Mouse (Mus musculus): ENCODE measurements around the gene Pou2f3.
A peak's percentile ranks its signal among the peaks of the same experiment; 100 is the strongest.

Pou2f3 gene

GRCm38 (mm10) chr9:43231805-43232204 is 21.6 kb upstream of the Pou2f3 start:
- no peak for DNase-seq (ENCODE audit: low spot score in 2 of 2)

- DNase-seq (ENCODE audit: low spot score in 2 of 2) = no peak
Observed at GRCm38 (mm10) chr9:43230886-43231285, 20.7 kb upstream of the Pou2f3 start.

GRCm38 (mm10) chr9:43229962-43230361 is 19.8 kb upstream of the Pou2f3 start:
- no peak for DNase-seq (ENCODE audit: low spot score in 2 of 2)

- no peak for DNase-seq (ENCODE audit: low spot score in 2 of 2)
Observed at GRCm38 (mm10) chr9:43229398-43229895, 19.3 kb upstream of the Pou2f3 start.

GRCm38 (mm10) chr9:43228745-43229144 is 18.6 kb upstream of the Pou2f3 start:
- no peak for DNase-seq (ENCODE audit: low spot score in 2 of 2)

GRCm38 (mm10) chr9:43227626-43228025 is 17.5 kb upstream of the Pou2f3 start:
- no peak for DNase-seq (ENCODE audit: low spot score in 2 of 2)

- no peak for DNase-seq (ENCODE audit: low spot score in 2 of 2)
Observed at GRCm38 (mm10) chr9:43226573-43227160, 16.5 kb upstream of the Pou2f3 start.

GRCm38 (mm10) chr9:43225481-43225880 is 15.3 kb upstream of the Pou2f3 start:
- DNase-seq (ENCODE audit: low spot score in 2 of 2) = no peak

GRCm38 (mm10) chr9:43224771-43225355 is 14.7 kb upstream of the Pou2f3 start:
- DNase-seq (ENCODE audit: low spot score in 2 of 2) = no peak

- DNase-seq (ENCODE audit: low spot score in 2 of 2) = no peak
Observed at GRCm38 (mm10) chr9:43222429-43222715, 12.2 kb upstream of the Pou2f3 start.

GRCm38 (mm10) chr9:43221643-43222428 is 11.7 kb upstream of the Pou2f3 start:
- DNase-seq (ENCODE audit: low spot score in 2 of 2) = peak; percentile 79 to 92

GRCm38 (mm10) chr9:43210771-43211450 is 742 bp upstream of the Pou2f3 start:
- DNase-seq (ENCODE audit: low spot score in 2 of 2) = no peak

- no peak for DNase-seq (ENCODE audit: low spot score in 2 of 2)
Observed at GRCm38 (mm10) chr9:43206022-43206390, 4.2 kb downstream of the Pou2f3 start.

GRCm38 (mm10) chr9:43205343-43206021 is 4.7 kb downstream of the Pou2f3 start:
- no peak for DNase-seq (ENCODE audit: low spot score in 2 of 2)

- DNase-seq (ENCODE audit: low spot score in 2 of 2) = no peak
Observed at GRCm38 (mm10) chr9:43200212-43200611, 10.0 kb downstream of the Pou2f3 start.

- DNase-seq (ENCODE audit: low spot score in 2 of 2) = no peak
Observed at GRCm38 (mm10) chr9:43194001-43194400, 16.2 kb downstream of the Pou2f3 start.

- no peak for DNase-seq (ENCODE audit: low spot score in 2 of 2)
Observed at GRCm38 (mm10) chr9:43191561-43191960, 18.6 kb downstream of the Pou2f3 start.

- no peak for DNase-seq (ENCODE audit: low spot score in 2 of 2)
Observed at GRCm38 (mm10) chr9:43189021-43189356, 21.2 kb downstream of the Pou2f3 start.

- no peak for DNase-seq (ENCODE audit: low spot score in 2 of 2)
Observed at GRCm38 (mm10) chr9:43188309-43189020, 21.7 kb downstream of the Pou2f3 start.

GRCm38 (mm10) chr9:43179614-43180013 is 30.6 kb downstream of the Pou2f3 start:
- DNase-seq (ENCODE audit: low spot score in 2 of 2) = no peak

- no peak for DNase-seq (ENCODE audit: low spot score in 2 of 2)
Observed at GRCm38 (mm10) chr9:43178172-43178571, 32.0 kb downstream of the Pou2f3 start.
